Mouse (Mus musculus) left cerebral cortex, adult 9 months (tissue): ENCODE data around the gene Olfr707.
"Not testable (repeated sequence)": the region's sequence is repeated elsewhere in the genome, so short reads cannot be mapped to it uniquely, and the experiment has no call there.

Source experiments
- DNase-seq, 2 experiments: peaks; one replicate each; pipeline ENCODE4 v3.0.0; 2022; ENCODE audit warnings: low spot score in 2 of 2

The Olfr707 gene

GRCm38 (mm10) chr7:106901141-106901540, at the start of gene Olfr707:
Olfr707 (minus strand) TSS chr7:106901241.
- DNase-seq = not testable (repeated sequence)

- no peak for DNase-seq
Measured at GRCm38 (mm10) chr7:106948212-106948611, 47.2 kb upstream of the Olfr707 start, which contains the start of gene Olfr710. Olfr710 (minus strand) TSS chr7:106948312.

DNA sequence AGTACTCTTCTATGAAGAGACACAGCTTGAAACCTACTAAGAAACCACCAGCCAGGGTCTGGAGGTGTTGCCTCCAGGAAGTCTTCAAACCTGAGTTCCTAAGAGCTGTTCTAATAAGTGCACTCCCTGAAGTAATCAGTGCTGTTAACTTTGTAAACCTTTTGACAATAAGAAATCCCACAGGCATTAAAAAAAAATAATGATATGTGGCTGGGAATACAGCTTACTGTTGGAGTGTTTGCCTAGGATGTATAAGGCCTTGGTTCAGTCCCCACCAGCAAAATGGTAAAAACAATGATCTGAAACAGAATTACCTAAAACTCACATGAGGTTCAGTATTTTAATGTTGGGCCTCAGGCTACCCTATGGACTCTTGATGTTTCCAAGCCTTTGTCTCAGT, 31.1 kb upstream of the Olfr707 start, which contains the start of gene Olfr709-ps1:
Olfr709-ps1 (minus strand) TSS at position 101 of the 400 bp plus-strand sequence.
- DNase-seq = no peak

DNA sequence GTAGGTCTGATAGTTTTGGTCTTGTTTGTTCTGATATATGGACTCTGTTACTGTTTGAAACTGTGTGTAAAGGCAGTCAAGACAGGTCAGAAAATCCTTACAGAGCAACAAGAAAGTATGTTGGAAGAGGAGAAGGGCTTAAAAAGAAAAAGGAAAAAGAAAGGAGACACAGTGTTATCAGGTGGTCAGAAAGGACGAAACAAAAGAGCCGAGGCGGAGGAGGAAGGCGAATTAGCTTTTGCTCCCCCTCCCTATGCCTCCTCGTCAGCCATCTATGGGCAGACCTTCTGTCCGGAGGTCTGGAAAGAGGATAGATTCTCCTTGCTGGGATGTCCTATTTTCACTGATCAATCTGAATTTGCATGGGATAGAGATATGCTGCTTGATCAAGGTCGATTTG, 19.9 kb upstream of the Olfr707 start:
- not testable (repeated sequence) for DNase-seq

DNA sequence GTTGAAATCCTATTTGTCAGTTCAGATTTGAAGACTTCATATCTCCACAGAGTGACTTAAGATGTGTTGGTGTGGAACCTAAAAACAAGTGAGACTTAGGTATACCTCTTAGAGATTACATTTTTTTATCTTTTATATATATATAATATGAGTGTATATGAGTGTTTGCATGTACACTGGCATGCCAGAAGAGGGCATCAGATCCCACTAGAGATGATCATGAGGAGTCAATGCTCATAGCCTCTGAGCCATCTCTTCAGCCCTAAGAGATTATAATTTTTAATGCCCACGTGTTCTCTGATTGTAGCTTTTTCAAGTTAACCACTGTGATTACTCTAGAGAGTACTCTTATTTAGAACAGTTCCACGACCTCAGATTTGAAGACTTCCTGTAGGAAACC, 6.6 kb upstream of the Olfr707 start, which contains the start of gene Olfr1532-ps1:
Olfr1532-ps1 (plus strand) TSS at position 326 of the 400 bp plus-strand sequence.
- no peak for DNase-seq

DNA sequence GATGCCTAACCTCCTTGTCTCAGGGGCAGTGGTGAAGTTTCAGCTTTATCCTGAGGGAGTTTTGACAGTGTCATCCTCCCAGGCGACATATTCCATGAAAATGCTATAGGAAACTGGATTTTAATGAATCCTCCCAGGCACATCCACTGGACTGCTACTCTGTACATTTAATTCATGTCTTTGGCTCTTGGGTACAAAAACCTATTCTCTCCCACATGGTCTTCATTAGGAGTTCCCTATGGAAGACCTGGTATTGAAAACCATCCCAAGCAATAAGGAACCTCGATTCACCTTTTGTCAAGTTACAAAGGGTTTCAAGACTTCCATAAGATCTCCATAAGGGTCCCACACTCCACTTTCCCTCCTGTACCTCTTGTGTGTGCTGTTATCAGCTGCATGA, 13.0 kb downstream of the Olfr707 start, which contains the start of gene Olfr706:
Olfr706 (minus strand) TSS at position 101 of the 400 bp plus-strand sequence.
- no peak for DNase-seq

- no peak for DNase-seq
Measured at GRCm38 (mm10) chr7:106876791-106877190, 24.2 kb downstream of the Olfr707 start, which contains the start of gene Olfr705. Olfr705 (minus strand) TSS chr7:106876891.

- no peak for DNase-seq
Measured at GRCm38 (mm10) chr7:106862885-106863284, 38.2 kb downstream of the Olfr707 start, which contains the start of gene Olfr704. Olfr704 (plus strand) TSS chr7:106863185.

DNA sequence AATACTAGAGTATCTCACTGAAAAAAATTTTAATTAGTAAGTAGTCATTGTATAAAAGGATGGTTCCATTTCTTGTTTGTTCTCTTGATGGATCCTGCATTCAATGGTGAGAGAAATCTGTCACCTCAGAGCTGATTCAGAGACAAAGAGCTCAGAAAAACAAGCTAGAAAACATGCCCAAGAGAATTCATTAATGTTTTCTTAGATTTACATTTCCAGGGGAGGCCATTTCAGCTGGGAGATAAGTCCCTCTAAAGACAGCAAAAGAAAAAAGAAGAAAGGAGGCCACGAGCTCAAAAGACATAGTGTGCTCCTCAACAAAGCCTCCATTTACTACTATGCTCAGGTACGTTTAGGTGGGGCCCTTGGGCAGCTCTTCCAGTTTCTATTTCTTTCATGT, 58.0 kb downstream of the Olfr707 start, which contains the start of gene Olfr703:
Olfr703 (plus strand) TSS at position 301 of the 400 bp plus-strand sequence.
- DNase-seq = no peak
